Mouse (Mus musculus) midbrain, embryonic 16.5 days (tissue): Measurements from ENCODE around the gene Cpz. TPM values are rescaled to one million over a fixed set of nuclear protein-coding genes. Genes with fewer than 3 reads are reported as not detected.

Experiments used
- ATAC-seq: fragments of 200-750 bp; cut with Nextera tagmentation; 2 replicates; pipeline ENCODE4 v1.8.0; 2017; ENCODE audit warnings: moderate TSS enrichment
- H3K27ac ChIP-seq: fragments of 300-500 bp; sonication (generic); 2 replicates; pipeline ENCODE4 v1.5.1; 2014; ENCODE audit warnings: mild to moderate bottlenecking, low read length, mixed read lengths
- H3K27me3 ChIP-seq: fragments of 300-500 bp; sonication (generic); 2 replicates; pipeline ENCODE4 v1.6.1; 2014; ENCODE audit warnings: low read depth, low read length, mixed read lengths; ENCODE audit not compliant: control insufficient read depth, insufficient read depth
- H3K36me3 ChIP-seq: fragments of 300-500 bp; sonication (generic); 2 replicates; pipeline ENCODE4 v1.6.1; 2014; ENCODE audit warnings: mild to moderate bottlenecking, low read length, moderate library complexity, mixed read lengths; ENCODE audit not compliant: control insufficient read depth, insufficient read depth
- H3K4me1 ChIP-seq: fragments of 300-500 bp; sonication (generic); 2 replicates; pipeline ENCODE4 v1.6.1; 2014; ENCODE audit warnings: mild to moderate bottlenecking, low read length, mixed read lengths; ENCODE audit not compliant: control insufficient read depth, insufficient read depth
- H3K4me2 ChIP-seq: fragments of 300-500 bp; sonication (generic); 2 replicates; pipeline ENCODE4 v1.6.1; 2014; ENCODE audit warnings: mild to moderate bottlenecking, low read length, mixed read lengths
- H3K4me3 ChIP-seq: fragments of 300-500 bp; sonication (generic); 2 replicates; pipeline ENCODE4 v1.5.1; 2014; ENCODE audit warnings: low read depth, mild to moderate bottlenecking, low read length, moderate library complexity, mixed read lengths
- H3K9ac ChIP-seq: fragments of 300-500 bp; sonication (generic); 2 replicates; pipeline ENCODE4 v1.6.1; 2014; ENCODE audit warnings: low read depth, low read length, mixed read lengths
- H3K9me3 ChIP-seq: fragments of 300-500 bp; sonication (generic); replicated peaks from 2 replicates; pipeline ENCODE4 v1.6.1; 2014; ENCODE audit warnings: mild to moderate bottlenecking, low read length, mixed read lengths; ENCODE audit not compliant: control insufficient read depth, poor library complexity, severe bottlenecking
- WGBS: fragments of 180-500 bp; shearing (Covaris S2); extraction: QIAGEN DNeasy Blood & Tissue Kit; methylation state at CpG from one replicate; pipeline ENCODE4 v1.1.7; 2014; 5-methylcytosine and 5-hydroxymethylcytosine counted together
- polyA plus RNA-seq: library from polyadenylated mRNA; unstranded; fragments of >200 nt; fragmentation: Nextera tagmentation; extraction: Ambion mirVana; gene quantifications from 2 replicates; pipeline ENCODE4 v1.2.1, GENCODE M21; 2015

Cpz gene
- polyA plus RNA-seq, 1 experiment from 2014 or later, result 1.5 TPM

DNA sequence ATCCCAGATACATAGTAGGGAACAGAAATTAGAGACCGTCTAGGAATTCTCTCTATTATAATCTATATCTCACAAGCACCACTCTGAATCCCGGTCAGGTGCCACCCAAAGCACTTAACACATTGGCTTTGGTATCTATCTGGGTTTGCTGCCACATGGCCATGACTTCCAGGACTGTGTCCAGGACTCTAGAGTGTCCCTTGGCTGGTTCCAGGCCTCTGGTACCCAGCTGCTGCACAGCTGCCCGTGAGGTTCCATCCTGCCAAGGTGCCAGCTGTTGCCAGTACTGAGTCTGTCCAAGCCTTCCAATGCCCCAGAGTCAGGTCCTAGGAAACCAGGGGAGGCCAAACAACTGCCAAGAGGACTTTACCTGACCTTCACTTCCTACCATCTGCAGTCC, 12.5 kb upstream of the Cpz start:
- no peak for ATAC-seq
- no peak overlapping the region for H3K4me3 ChIP-seq
- 87% methylated on average over 3 of the region's 3 CpGs for WGBS
- no peak overlapping the region for H3K9ac ChIP-seq
- no peaks in the 10 kb centered on the region for H3K36me3 ChIP-seq
- H3K4me1 ChIP-seq, result no peaks in the 10 kb centered on the region
- H3K27me3 ChIP-seq, result no peaks in the 10 kb centered on the region
- no peaks in the 10 kb centered on the region for H3K9me3 ChIP-seq
- no peak overlapping the region for H3K27ac ChIP-seq
- no peak overlapping the region for H3K4me2 ChIP-seq

DNA sequence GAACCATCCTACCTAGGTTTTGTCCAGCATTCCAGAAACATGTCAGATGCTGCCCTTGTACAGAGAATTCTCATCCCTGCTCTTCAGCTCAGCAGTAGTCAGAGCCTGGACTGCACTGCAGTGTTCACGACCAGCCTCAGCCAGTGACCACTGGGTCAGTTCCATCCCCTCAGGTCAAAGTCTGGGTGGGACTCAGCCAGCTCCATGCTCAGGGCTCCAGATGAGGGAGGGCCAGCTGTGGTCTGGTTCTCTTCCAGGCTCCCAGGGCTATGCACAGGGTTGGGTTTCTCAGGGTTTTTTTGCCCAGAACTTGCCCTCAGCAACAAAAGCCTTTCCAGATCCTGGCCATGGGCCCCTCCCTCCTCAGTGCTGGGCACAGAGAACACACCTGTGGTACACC, 12.0 kb upstream of the Cpz start:
- Histone ChIP-seq H3K27ac (no peak overlapping the region), H3K27me3 (no peaks in the 10 kb centered on the region), H3K9ac (no peak overlapping the region), H3K4me2 (no peak overlapping the region), H3K9me3 (no peaks in the 10 kb centered on the region), H3K4me3 (no peak overlapping the region), H3K36me3 (no peaks in the 10 kb centered on the region), H3K4me1 (no peaks in the 10 kb centered on the region)
- 67% methylated on average over 1 of the region's 1 CpGs for WGBS
- no peak for ATAC-seq

DNA sequence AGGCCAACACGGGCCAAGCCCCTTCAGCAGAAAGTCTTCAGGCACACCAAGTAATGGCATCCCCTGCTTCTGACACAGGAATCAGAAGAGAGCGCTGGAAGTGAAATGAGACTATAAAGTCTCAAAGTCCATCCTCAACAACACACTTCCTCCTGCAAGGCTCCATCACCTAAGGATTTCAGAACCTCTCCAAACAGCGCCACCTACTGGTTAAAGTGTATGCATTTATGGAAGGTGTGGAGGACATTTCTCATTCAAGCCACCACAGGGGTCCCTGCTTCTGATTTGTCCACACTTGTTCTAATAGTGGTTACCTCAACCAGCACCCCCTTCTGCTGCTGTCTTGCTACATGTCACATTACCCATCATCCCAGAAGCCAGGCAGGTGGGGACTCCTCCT, 10.8 kb upstream of the Cpz start:
- Histone ChIP-seq H3K27me3 (no peaks in the 10 kb centered on the region), H3K4me3 (no peak overlapping the region), H3K36me3 (no peaks in the 10 kb centered on the region), H3K4me2 (no peak overlapping the region), H3K4me1 (no peaks in the 10 kb centered on the region), H3K27ac (no peak overlapping the region), H3K9ac (no peak overlapping the region), H3K9me3 (no peaks in the 10 kb centered on the region)
- WGBS, result 70% methylated on average over 3 of the region's 3 CpGs
- ATAC-seq, result no peak

DNA sequence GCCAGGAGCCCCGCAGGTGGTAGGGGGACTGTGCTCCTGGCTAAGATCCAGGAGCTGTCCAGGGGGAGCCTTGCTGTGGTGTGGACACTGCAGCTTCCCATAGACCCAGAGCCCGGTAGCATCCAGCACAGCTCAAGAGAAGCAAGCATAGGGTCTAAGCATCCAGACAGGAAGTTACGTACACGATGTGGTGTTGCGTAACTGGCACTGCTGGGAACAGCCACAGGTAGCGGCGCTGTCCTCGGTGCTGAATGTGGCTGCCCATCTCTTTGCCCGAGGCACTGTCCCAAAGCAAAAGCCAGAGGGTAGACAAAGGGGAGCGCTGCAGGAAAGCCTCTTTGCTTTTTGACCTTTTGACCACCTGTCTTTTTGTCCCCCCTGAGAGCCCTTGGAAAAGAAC, 6.1 kb upstream of the Cpz start:
- Histone ChIP-seq H3K27me3 (no peaks in the 10 kb centered on the region; the same call in 1 of the 2 replicates), H3K9me3 (no peaks in the 10 kb centered on the region), H3K4me1 (no peaks in the 10 kb centered on the region), H3K9ac (0 out of 2 replicates have a peak overlapping the region, but pooled peaks have one; percentile 16), H3K4me3 (no peak overlapping the region), H3K36me3 (no peaks in the 10 kb centered on the region), H3K27ac (no peak overlapping the region), H3K4me2 (peak overlapping the region; percentile 19)
- WGBS, result 15% methylated on average over 10 of the region's 10 CpGs
- ATAC-seq, result no peak

DNA sequence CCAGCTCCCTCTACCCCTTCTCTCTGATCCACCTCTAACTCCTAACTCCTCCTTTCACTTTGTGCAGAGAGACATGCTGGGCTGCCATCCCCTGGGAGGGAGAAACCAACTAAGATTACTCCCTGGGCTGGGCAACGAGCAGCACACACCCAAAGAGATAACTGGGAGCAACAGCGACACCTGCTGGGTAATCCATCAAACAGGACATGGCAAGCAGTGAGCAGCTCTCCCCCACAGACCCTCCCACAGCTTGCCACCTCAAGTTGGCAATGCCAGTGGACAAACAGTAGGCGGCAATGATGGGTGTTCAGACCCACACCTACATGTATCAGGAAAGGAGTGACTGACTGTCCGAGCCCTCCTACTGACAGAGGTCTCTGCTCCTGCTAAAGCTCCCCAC, 4.9 kb upstream of the Cpz start:
- no peak overlapping the region for H3K4me2 ChIP-seq
- ATAC-seq, result no peak
- no peak overlapping the region for H3K4me3 ChIP-seq
- peaks cover 10% of the 10 kb centered on the region for H3K27me3 ChIP-seq
- no peaks in the 10 kb centered on the region for H3K9me3 ChIP-seq
- WGBS, result 14% methylated on average over 4 of the region's 4 CpGs
- no peak overlapping the region for H3K9ac ChIP-seq
- H3K27ac ChIP-seq, result no peak overlapping the region
- H3K4me1 ChIP-seq, result peaks cover 4% of the 10 kb centered on the region; the same call in 1 of the 2 replicates
- H3K36me3 ChIP-seq, result no peaks in the 10 kb centered on the region

DNA sequence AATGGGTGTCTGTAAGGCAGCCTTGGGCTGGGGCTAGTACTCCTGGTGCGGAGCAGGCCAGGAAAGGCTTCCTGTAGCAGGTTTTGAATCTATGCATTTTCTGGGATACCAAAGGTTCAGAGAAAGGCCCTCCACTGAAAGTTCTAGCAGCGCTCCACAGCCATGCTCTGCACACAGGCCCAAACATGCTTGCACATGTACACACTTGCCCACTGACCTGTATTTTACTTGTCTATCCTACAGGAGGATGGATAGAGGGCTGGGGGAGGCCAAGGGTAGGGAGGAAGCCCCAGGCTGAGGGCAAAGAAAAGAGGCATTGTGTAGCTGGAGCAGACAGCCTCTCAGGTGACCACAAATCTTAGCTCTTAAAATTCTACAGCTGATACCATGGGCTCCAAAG, 1.1 kb downstream of the Cpz start:
- peaks cover 28% of the 10 kb centered on the region for H3K27me3 ChIP-seq
- H3K9ac ChIP-seq, result no peak overlapping the region
- H3K4me3 ChIP-seq, result no peak overlapping the region
- H3K4me1 ChIP-seq, result peaks cover 8% of the 10 kb centered on the region
- no peaks in the 10 kb centered on the region for H3K36me3 ChIP-seq
- H3K27ac ChIP-seq, result no peak overlapping the region
- no peaks in the 10 kb centered on the region for H3K9me3 ChIP-seq
- no peak for ATAC-seq
- 77% methylated on average over 2 of the region's 2 CpGs for WGBS
- H3K4me2 ChIP-seq, result no peak overlapping the region

DNA sequence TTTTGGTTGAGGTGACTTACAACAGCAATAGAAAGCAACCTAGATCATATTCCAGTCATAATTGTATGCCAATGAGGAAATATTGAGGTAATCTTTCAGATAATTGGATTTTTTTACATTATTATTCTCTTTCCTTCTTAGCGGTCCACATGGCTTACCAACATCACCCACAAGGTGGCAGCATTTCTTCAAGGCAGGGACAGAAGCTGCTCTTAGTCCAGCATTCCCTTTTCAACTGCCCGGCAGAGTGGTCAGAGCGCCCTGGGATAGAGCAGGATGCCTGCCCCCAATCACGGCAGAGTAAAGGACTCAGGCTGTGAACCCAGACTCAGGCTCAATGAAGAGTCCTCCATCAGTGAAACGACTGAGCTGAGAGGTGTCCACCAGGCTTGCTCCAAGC, 1.8 kb downstream of the Cpz start:
- Histone ChIP-seq H3K27ac (no peak overlapping the region), H3K4me3 (no peak overlapping the region), H3K9me3 (no peaks in the 10 kb centered on the region), H3K4me2 (no peak overlapping the region), H3K36me3 (no peaks in the 10 kb centered on the region), H3K27me3 (peaks cover 28% of the 10 kb centered on the region), H3K4me1 (peaks cover 8% of the 10 kb centered on the region), H3K9ac (no peak overlapping the region)
- ATAC-seq, result no peak
- WGBS, result 1% methylated on average over 5 of the region's 5 CpGs

DNA sequence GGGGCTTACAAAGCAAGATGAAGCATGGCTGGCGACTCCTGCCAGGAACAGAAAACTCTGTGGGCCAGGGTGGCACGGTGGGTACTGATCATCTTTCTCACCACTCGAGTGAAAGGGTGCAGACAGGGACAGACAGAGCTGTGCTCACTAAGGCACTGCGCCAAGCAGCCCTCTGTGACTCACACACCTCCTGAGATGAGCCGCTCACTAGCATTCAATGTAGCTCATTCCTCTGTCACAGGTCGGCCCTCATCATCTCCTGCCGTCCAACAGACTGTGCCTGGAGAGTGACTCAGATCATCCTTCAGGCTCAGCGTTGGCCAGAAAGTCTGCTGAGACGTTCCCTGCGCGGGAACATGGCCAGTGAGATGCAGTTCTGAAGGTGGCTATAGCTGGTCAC, 8.7 kb downstream of the Cpz start:
- Histone ChIP-seq H3K9me3 (no peaks in the 10 kb centered on the region), H3K4me3 (no peak overlapping the region), H3K4me1 (no peaks in the 10 kb centered on the region), H3K9ac (no peak overlapping the region), H3K27me3 (no peaks in the 10 kb centered on the region; the same call in 1 of the 2 replicates), H3K27ac (no peak overlapping the region), H3K36me3 (no peaks in the 10 kb centered on the region), H3K4me2 (no peak overlapping the region)
- no peak for ATAC-seq
- WGBS, result 85% methylated on average over 11 of the region's 11 CpGs

DNA sequence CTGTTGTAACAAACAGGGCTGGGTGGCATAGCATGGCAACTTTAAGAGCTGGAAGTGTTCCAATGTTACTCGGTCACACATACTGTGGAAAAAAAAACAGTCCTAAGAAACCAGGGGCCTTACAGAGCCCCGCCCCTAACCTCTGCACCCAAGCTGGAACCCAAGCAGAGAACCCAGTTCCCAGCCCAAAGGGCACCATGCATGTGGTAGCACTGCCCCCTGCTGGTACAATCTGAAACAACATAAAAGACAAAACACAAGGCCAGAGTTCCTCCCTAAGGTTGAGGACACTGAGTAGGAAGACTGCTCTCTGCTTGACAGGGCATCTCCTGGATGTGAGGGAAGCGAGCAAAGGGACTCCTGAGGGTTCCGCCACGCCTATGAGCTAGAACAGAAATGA, 14.9 kb downstream of the Cpz start:
- Histone ChIP-seq H3K4me3 (no peak overlapping the region), H3K36me3 (no peaks in the 10 kb centered on the region), H3K4me1 (no peaks in the 10 kb centered on the region), H3K27ac (no peak overlapping the region), H3K9ac (no peak overlapping the region), H3K4me2 (no peak overlapping the region), H3K27me3 (no peaks in the 10 kb centered on the region), H3K9me3 (no peaks in the 10 kb centered on the region)
- WGBS, result 23% methylated on average over 5 of the region's 5 CpGs
- ATAC-seq, result no peak

DNA sequence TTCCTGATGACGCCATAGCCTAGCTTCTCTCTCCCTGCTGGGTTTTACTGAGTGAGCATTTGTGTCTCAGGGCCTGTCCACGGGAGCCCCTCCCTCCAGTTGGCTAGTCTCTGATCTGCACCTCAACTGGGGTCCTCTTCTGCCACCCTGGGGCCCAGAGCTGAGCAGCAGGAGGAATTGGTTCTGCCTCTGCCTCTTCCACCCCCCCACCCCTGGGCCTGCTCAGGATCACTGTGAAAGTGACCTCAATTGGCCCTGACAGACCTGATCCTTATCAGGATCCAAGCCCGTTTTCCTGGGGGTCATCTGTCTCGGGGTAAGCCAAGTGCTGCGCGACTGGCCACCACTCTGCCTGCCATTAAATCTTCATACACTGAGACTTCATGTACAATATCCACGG, 20.5 kb downstream of the Cpz start:
- Histone ChIP-seq H3K9ac (no peak overlapping the region), H3K4me1 (no peaks in the 10 kb centered on the region), H3K27me3 (no peaks in the 10 kb centered on the region), H3K4me2 (no peak overlapping the region), H3K36me3 (no peaks in the 10 kb centered on the region), H3K9me3 (no peaks in the 10 kb centered on the region), H3K4me3 (no peak overlapping the region), H3K27ac (no peak overlapping the region)
- WGBS, result 80% methylated on average over 7 of the region's 7 CpGs
- no peak for ATAC-seq
